ENCODE assay signal across 7 mouse cellular contexts in the genomic region with DNA sequence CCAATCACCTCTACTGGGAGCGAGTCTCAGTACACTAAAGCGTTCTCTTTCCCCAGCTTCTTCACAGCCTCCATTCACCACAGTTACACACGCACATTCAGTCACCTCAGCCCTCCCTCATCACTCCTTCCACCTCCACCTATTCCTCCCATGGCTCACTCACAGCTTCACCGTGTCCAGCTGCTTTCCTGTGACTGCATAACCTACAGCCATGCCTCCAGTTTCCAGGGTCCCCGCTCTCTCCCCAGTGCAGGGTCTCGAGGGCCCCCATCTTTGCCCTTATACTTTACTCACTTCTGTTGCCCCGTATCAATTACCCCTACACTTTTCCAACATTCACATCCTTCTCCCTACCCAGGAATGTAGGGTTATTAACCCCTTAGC. TPM values are rescaled to one million over a fixed set of nuclear protein-coding genes. Genes with fewer than 3 reads are reported as not detected.
DNase-seq lines count a peak whose midpoint lies in the region; ATAC-seq lines count a peak whose summit lies in the region.

No protein-coding gene starts in this region.

- 38% methylated on average over 7 of the region's 7 CpGs for WGBS in neural tube, embryonic 11.5 days
- WGBS in forebrain, embryonic 16.5 days: 36% methylated on average over 7 of the region's 7 CpGs
- 62% methylated on average over 7 of the region's 7 CpGs for WGBS in liver, embryonic 13.5 days (ENCODE audit: insufficient replicate concordance)

- DNase-seq in neural tube, embryonic 11.5 days (ENCODE audit: low spot score): no peak
- no peak for DNase-seq in neural tube, embryonic 10.5 days (ENCODE audit: extremely low spot score, low spot score)
- DNase-seq in liver, embryonic 13.5 days: no peak
- no peak for DNase-seq in right cerebral cortex, postnatal 36 days (ENCODE audit: low spot score in 2 of 2)
- no peak for DNase-seq in Muller cell, postnatal 12 days (ENCODE audit: inconsistent ontology term)
- DNase-seq in embryo, embryonic 11 days: no peak

- H3K27me3 ChIP-seq in neural tube, embryonic 11.5 days (ENCODE audit: control insufficient read depth, insufficient read depth, low read length): peaks cover 21% of the 10 kb centered on the region
- H3K27me3 ChIP-seq in forebrain, embryonic 16.5 days (replicated peaks; ENCODE audit: control insufficient read depth, insufficient read depth, low read length): peaks cover 23% of the 10 kb centered on the region
- peaks cover 15% of the 10 kb centered on the region for H3K27me3 ChIP-seq in liver, embryonic 13.5 days

- no peaks in the 10 kb centered on the region for H3K36me3 ChIP-seq in neural tube, embryonic 11.5 days (ENCODE audit: control insufficient read depth, insufficient read depth, low read length)
- H3K36me3 ChIP-seq in forebrain, embryonic 16.5 days (ENCODE audit: control insufficient read depth, insufficient read depth): peaks cover 17% of the 10 kb centered on the region
- no peaks in the 10 kb centered on the region for H3K36me3 ChIP-seq in liver, embryonic 13.5 days

- peak overlapping the region; percentile 62 for H3K4me3 ChIP-seq in neural tube, embryonic 11.5 days (ENCODE audit: low read depth, low read length)
- peak overlapping the region; percentile 86 for H3K4me3 ChIP-seq in forebrain, embryonic 16.5 days (replicated peaks; ENCODE audit: low read length)
- H3K4me3 ChIP-seq in liver, embryonic 13.5 days (replicated peaks): peak overlapping the region; percentile 79

- no peaks in the 10 kb centered on the region for H3K9me3 ChIP-seq in neural tube, embryonic 11.5 days (ENCODE audit: control insufficient read depth, low read length)
- H3K9me3 ChIP-seq in forebrain, embryonic 16.5 days (ENCODE audit: control insufficient read depth, low read length): no peaks in the 10 kb centered on the region
- H3K9me3 ChIP-seq in liver, embryonic 13.5 days (replicated peaks): no peaks in the 10 kb centered on the region

- peak overlapping the region; percentile 98 for H3K4me2 ChIP-seq in neural tube, embryonic 11.5 days (ENCODE audit: low read depth)
- peak overlapping the region; percentile 96 for H3K4me2 ChIP-seq in forebrain, embryonic 16.5 days (ENCODE audit: low read length)
- H3K4me2 ChIP-seq in liver, embryonic 13.5 days: peak overlapping the region; percentile 100

- no peak overlapping the region for H3K27ac ChIP-seq in neural tube, embryonic 11.5 days (ENCODE audit: low read depth, low read length)
- H3K27ac ChIP-seq in forebrain, embryonic 16.5 days (ENCODE audit: low read length): no peak overlapping the region
- peak overlapping the region; percentile 81 for H3K27ac ChIP-seq in liver, embryonic 13.5 days

- H3K4me1 ChIP-seq in neural tube, embryonic 11.5 days (ENCODE audit: control insufficient read depth, insufficient read depth, low read length): 0 out of 2 replicates have a peak, but pooled peaks cover 9% of the 10 kb centered on the region
- peaks cover 17% of the 10 kb centered on the region for H3K4me1 ChIP-seq in forebrain, embryonic 16.5 days (replicated peaks; ENCODE audit: control insufficient read depth, insufficient read depth, low read length)
- H3K4me1 ChIP-seq in liver, embryonic 13.5 days (replicated peaks): peaks cover 40% of the 10 kb centered on the region

- peak overlapping the region; percentile 75; the same call in 1 of the 2 replicates for H3K9ac ChIP-seq in neural tube, embryonic 11.5 days (ENCODE audit: low read length)
- peak overlapping the region; percentile 94 for H3K9ac ChIP-seq in forebrain, embryonic 16.5 days (replicated peaks; ENCODE audit: low read depth, low read length)
- H3K9ac ChIP-seq in liver, embryonic 13.5 days: peak overlapping the region; percentile 81; the same call in 1 of the 2 replicates

- ATAC-seq in neural tube, embryonic 11.5 days (ENCODE audit: insufficient read depth, low FRiP score, low TSS enrichment): no peak
- no peak for ATAC-seq in forebrain, embryonic 16.5 days
- ATAC-seq in liver, embryonic 13.5 days (ENCODE audit: low read depth): no peak

RNA-seq across cellular contexts. Expression of a gene that starts 1.3 kb away (rescaled TPM):
- polyA plus RNA-seq in neural tube, embryonic 11.5 days (2014; fragmentation: Nextera tagmentation; extraction: Ambion mirVana): 43.8 and 47.2 TPM in 2 replicates
- 35.7 and 39.1 TPM in 2 replicates for polyA plus RNA-seq in forebrain, embryonic 16.5 days (2015; fragmentation: Nextera tagmentation; extraction: Ambion mirVana)
- 5.8 and 6.8 TPM in 2 replicates for polyA plus RNA-seq in liver, embryonic 13.5 days (2015; fragmentation: Nextera tagmentation; extraction: Ambion mirVana)

RNA-seq across cellular contexts. Expression of a gene that starts 15.4 kb away (rescaled TPM):
- polyA plus RNA-seq in neural tube, embryonic 11.5 days (2014; fragmentation: Nextera tagmentation; extraction: Ambion mirVana): 0.42 and 0.82 TPM in 2 replicates
- polyA plus RNA-seq in forebrain, embryonic 16.5 days (2015; fragmentation: Nextera tagmentation; extraction: Ambion mirVana): 0.57 and 0.73 TPM in 2 replicates
- 3.5 and 3.6 TPM in 2 replicates for polyA plus RNA-seq in liver, embryonic 13.5 days (2015; fragmentation: Nextera tagmentation; extraction: Ambion mirVana)

RNA-seq across cellular contexts. Expression of a gene that starts 36.0 kb away (rescaled TPM):
- polyA plus RNA-seq in neural tube, embryonic 11.5 days (2014; fragmentation: Nextera tagmentation; extraction: Ambion mirVana): not detected in 2 replicates
- polyA plus RNA-seq in forebrain, embryonic 16.5 days (2015; fragmentation: Nextera tagmentation; extraction: Ambion mirVana): not detected in 2 replicates
- 2.3 and 2.6 TPM in 2 replicates for polyA plus RNA-seq in liver, embryonic 13.5 days (2015; fragmentation: Nextera tagmentation; extraction: Ambion mirVana)

RNA-seq across cellular contexts. Expression of a gene that starts 37.6 kb away (rescaled TPM):
- 73.2 and 81.3 TPM in 2 replicates for polyA plus RNA-seq in neural tube, embryonic 11.5 days (2014; fragmentation: Nextera tagmentation; extraction: Ambion mirVana)
- 132 and 164 TPM in 2 replicates for polyA plus RNA-seq in forebrain, embryonic 16.5 days (2015; fragmentation: Nextera tagmentation; extraction: Ambion mirVana)
- polyA plus RNA-seq in liver, embryonic 13.5 days (2015; fragmentation: Nextera tagmentation; extraction: Ambion mirVana): 35.4 and 36.9 TPM in 2 replicates
